Mouse (Mus musculus): ENCODE data around the gene Jmjd7.

DNA sequence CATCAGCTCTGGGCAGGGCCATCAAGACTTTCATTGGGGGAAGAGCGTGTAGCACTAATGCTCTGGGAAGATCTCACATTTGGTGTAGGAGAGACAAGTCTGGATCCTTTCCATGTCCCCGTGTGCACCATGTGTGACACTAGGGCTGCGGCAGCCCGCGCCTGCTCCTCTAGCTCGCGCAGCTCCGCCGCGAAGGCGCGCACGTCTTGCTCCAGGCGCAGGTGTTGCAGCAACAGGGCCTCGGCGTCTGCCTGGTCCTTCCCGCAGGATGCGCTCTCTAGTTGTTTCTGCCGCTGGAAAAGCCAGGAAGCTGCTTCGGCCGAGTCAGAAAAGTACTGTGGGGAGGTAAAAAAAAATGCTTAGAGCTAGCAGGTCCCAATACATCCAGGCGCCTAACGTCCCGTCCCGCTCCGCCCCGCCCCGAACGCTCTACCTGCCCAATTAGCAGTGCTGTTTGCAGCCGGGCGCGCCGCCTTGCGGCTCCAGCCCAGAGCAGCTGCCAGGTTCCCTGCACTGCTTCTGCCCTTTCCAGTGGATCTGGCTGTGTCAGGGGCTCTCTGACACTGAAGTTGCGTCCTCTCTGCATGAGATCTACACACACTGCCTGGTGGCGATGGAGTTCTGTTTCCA lies 48.9 kb downstream of the Jmjd7 start:
- peak; percentile 62 for TF ChIP-seq CTCF (conservative IDR thresholded peaks at IDR 0.05; ENCODE audit: insufficient read depth, insufficient read length, low read depth, low read length)
- no peak for TF ChIP-seq POLR2A (IDR thresholded peaks at IDR 0.05; ENCODE audit: low read depth, low read length)
